Comparison of ENCODE assay signal across 10 mouse cellular contexts in the genomic region with DNA sequence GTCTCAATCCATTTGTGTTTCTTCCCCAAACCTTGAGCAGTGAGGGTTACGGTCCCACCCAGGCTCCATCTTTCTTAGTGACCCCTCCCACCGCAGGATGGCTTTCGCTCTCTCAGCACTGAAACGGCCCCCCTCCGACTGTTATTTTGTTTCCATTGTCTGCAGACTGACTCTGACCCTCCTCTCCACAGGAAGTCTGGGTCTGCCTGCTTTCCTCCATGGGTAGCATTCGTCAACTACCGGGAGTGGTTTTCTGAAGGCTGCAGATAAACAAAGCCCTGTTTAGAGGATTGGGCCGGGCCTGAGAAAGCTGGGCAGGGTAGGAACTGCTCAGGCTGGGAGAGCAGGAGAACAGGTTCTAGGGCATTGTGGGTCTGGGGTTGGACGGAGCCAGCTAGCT. TPM values are rescaled to one million over a fixed set of nuclear protein-coding genes. Genes with fewer than 3 reads are reported as not detected.
DNase-seq lines count a peak whose midpoint lies in the region; ATAC-seq lines count a peak whose summit lies in the region.
"Had no signal": no experiment of that assay in that cellular context is flagged by ENCODE, and none has a peak within 500 bp of the region (broad histone marks: within the 10 kb centered on the region; RNA-seq: fewer than 3 reads in every experiment).

No protein-coding gene starts in this region.

- H3K4me2 ChIP-seq in heart, embryonic 15.5 days: peak overlapping the region; percentile 60
- peak overlapping the region; percentile 29 for H3K4me2 ChIP-seq in forebrain, embryonic 13.5 days
- H3K4me2 ChIP-seq in liver, embryonic 12.5 days: peak overlapping the region; percentile 46
- H3K4me2 ChIP-seq in neural tube, embryonic 12.5 days (replicated peaks): peak overlapping the region; percentile 49

- H3K27ac ChIP-seq in heart, embryonic 15.5 days: 0 out of 2 replicates have a peak overlapping the region, but pooled peaks have one; percentile 9
- H3K27ac ChIP-seq in forebrain, embryonic 13.5 days: no peak overlapping the region
- H3K27ac ChIP-seq in liver, embryonic 12.5 days: no peak overlapping the region
- H3K27ac ChIP-seq in neural tube, embryonic 12.5 days: 0 out of 2 replicates have a peak overlapping the region, but pooled peaks have one; percentile 7

- H3K9me3 ChIP-seq in heart, embryonic 15.5 days (replicated peaks): no peaks in the 10 kb centered on the region
- no peaks in the 10 kb centered on the region for H3K9me3 ChIP-seq in forebrain, embryonic 13.5 days (replicated peaks)
- no peaks in the 10 kb centered on the region for H3K9me3 ChIP-seq in liver, embryonic 12.5 days (replicated peaks)
- no peaks in the 10 kb centered on the region for H3K9me3 ChIP-seq in neural tube, embryonic 12.5 days

- no peak for DNase-seq in heart, postnatal 25 days (ENCODE audit: low spot score)
- DNase-seq in ovary, postnatal 10 days (ENCODE audit: low spot score): no peak
- no peak for DNase-seq in urinary bladder, adult 18-20 months (ENCODE audit: low spot score in 2 of 2)
- no peak for DNase-seq in adrenal gland, adult 2 months
- DNase-seq: cerebellum, adult 9-11 months had no signal

- 9% methylated on average over 9 of the region's 9 CpGs for WGBS in heart, embryonic 15.5 days
- 3% methylated on average over 9 of the region's 9 CpGs for WGBS in forebrain, embryonic 13.5 days
- 6% methylated on average over 9 of the region's 9 CpGs for WGBS in liver, embryonic 12.5 days (ENCODE audit: insufficient replicate concordance)
- WGBS in neural tube, embryonic 12.5 days: 2% methylated on average over 9 of the region's 9 CpGs

- H3K36me3 ChIP-seq in heart, embryonic 15.5 days: no peaks in the 10 kb centered on the region
- H3K36me3 ChIP-seq in forebrain, embryonic 13.5 days (ENCODE audit: poor library complexity, severe bottlenecking): no peaks in the 10 kb centered on the region
- H3K36me3 ChIP-seq in liver, embryonic 12.5 days: no peaks in the 10 kb centered on the region
- no peaks in the 10 kb centered on the region for H3K36me3 ChIP-seq in neural tube, embryonic 12.5 days

- H3K4me1 ChIP-seq in heart, embryonic 15.5 days (replicated peaks): peaks cover 17% of the 10 kb centered on the region
- peaks cover 24% of the 10 kb centered on the region for H3K4me1 ChIP-seq in forebrain, embryonic 13.5 days
- H3K4me1 ChIP-seq in liver, embryonic 12.5 days: peaks cover 17% of the 10 kb centered on the region
- peaks cover 22% of the 10 kb centered on the region for H3K4me1 ChIP-seq in neural tube, embryonic 12.5 days

- no peak overlapping the region for H3K9ac ChIP-seq in heart, embryonic 15.5 days
- H3K9ac ChIP-seq in forebrain, embryonic 13.5 days: no peak overlapping the region
- H3K9ac ChIP-seq in liver, embryonic 12.5 days: no peak overlapping the region
- no peak overlapping the region for H3K9ac ChIP-seq in neural tube, embryonic 12.5 days

- ATAC-seq in heart, embryonic 15.5 days (replicated peaks; ENCODE audit: insufficient number of reproducible peaks, insufficient read depth, low FRiP score, low read depth): no peak
- no peak for ATAC-seq in forebrain, embryonic 13.5 days
- no peak for ATAC-seq in liver, embryonic 12.5 days
- 0 out of 2 replicates have a peak, but pooled peaks have one; percentile 48 for ATAC-seq in neural tube, embryonic 12.5 days (ENCODE audit: low FRiP score, low read depth)

- H3K27me3 ChIP-seq in heart, embryonic 15.5 days: no peaks in the 10 kb centered on the region
- peaks cover 57% of the 10 kb centered on the region for H3K27me3 ChIP-seq in forebrain, embryonic 13.5 days
- H3K27me3 ChIP-seq in liver, embryonic 12.5 days (replicated peaks): no peaks in the 10 kb centered on the region; the same call in 1 of the 2 replicates
- H3K27me3 ChIP-seq in neural tube, embryonic 12.5 days (replicated peaks): no peaks in the 10 kb centered on the region
- H3K27me3 ChIP-seq: CH12.LX had no signal

- H3K4me3 ChIP-seq in heart, embryonic 15.5 days: peak overlapping the region; percentile 15; the same call in 1 of the 2 replicates
- no peak overlapping the region for H3K4me3 ChIP-seq in forebrain, embryonic 13.5 days
- H3K4me3 ChIP-seq in liver, embryonic 12.5 days: no peak overlapping the region
- no peak overlapping the region; the same call in 1 of the 2 replicates for H3K4me3 ChIP-seq in neural tube, embryonic 12.5 days

- intact Hi-C loops in heart, postnatal 25 days (cut with DNase I): no loop called here

RNA-seq across cellular contexts. Expression of gene Ccdc60, which starts 1.1 kb away (rescaled TPM):
- 0.23 and 0.63 TPM in 2 replicates for polyA plus RNA-seq in heart, embryonic 15.5 days (2015; fragmentation: Nextera tagmentation; extraction: Ambion mirVana)
- not detected for total RNA-seq in heart, postnatal 25 days (2021)
- 0.58 and 1.3 TPM in 2 replicates for polyA plus RNA-seq in forebrain, embryonic 13.5 days (2015; fragmentation: Nextera tagmentation; extraction: Ambion mirVana)
- 0.10 TPM in 1 of 2 replicates, not detected in the other for polyA plus RNA-seq in liver, embryonic 12.5 days (2016; fragmentation: Nextera tagmentation; extraction: Ambion mirVana)
- 0.89 TPM in 2 replicates for polyA plus RNA-seq in neural tube, embryonic 12.5 days (2016; fragmentation: Nextera tagmentation; extraction: Ambion mirVana)
- not detected for total RNA-seq in adrenal gland, adult 2 months (2021)
- polyA plus RNA-seq in adrenal gland, adult 2 months (2012; rRNA removed): not detected in 2 replicates
- total RNA-seq: CH12.LX had no signal

Comparison
In these comparisons a context has a peak if more than half of its experiments do, and no peak if none do; other contexts are left out.
1. H3K27ac ChIP-seq: peak in heart, embryonic 15.5 days (single experiment) and neural tube, embryonic 12.5 days (single experiment); none in forebrain, embryonic 13.5 days (single experiment) and liver, embryonic 12.5 days (single experiment).
2. Peak in every context shown above with its lines, with median percentiles within 50 percentile points of each other: H3K4me2 ChIP-seq.